Mouse (Mus musculus): ENCODE measurements at regions not wholly inside any gene's neighbourhood (a gene's known extent, or its start where the extent isn't known, plus 50 kb on each side); places are given as distances from the start of the nearest gene placed in this dataset.
A peak's percentile ranks its signal among the peaks of the same experiment; 100 is the strongest.

DNA sequence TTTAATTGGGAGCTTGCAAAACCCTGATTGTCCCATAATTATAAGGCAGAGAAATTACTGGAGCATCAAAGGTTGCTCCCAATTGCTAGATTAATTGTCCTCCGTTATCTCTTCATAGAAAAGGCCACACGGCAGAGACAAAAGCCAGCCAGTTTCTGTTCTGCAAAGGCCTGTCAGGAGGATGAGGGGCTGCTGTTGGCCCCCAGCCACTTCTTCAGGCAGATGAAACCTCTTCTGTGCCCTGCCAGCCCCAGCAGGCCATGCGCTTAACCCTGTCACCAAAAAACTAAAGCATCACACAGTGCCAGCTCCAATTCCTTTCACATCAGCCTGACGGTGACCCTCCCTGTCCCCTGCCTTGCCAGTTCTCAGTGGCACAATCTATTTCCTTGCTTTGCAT lies 192.1 kb upstream of the Zmiz1 start:
- Histone ChIP-seq H3K36me3 (ENCODE audit: control insufficient read depth, insufficient read depth, low read length) (no peaks in the 10 kb centered on the region), H3K4me3 (ENCODE audit: low read depth, low read length) (no peak overlapping the region), H3K27me3 (ENCODE audit: control insufficient read depth, insufficient read depth, low read length) (no peaks in the 10 kb centered on the region), H3K27ac (ENCODE audit: low read depth, low read length) (no peak overlapping the region), H3K9me3 (ENCODE audit: control insufficient read depth, low read length) (no peaks in the 10 kb centered on the region), H3K9ac (ENCODE audit: low read depth, low read length) (no peak overlapping the region), H3K4me2 (replicated peaks; ENCODE audit: low read depth, low read length) (no peak overlapping the region), H3K4me1 (replicated peaks; ENCODE audit: control insufficient read depth, insufficient read depth, low read length) (0 out of 2 replicates have a peak, but pooled peaks cover 3% of the 10 kb centered on the region)
- ATAC-seq (ENCODE audit: low FRiP score) (no peak), DNase-seq (ENCODE audit: low spot score) (no peak)
- 61% methylated on average over 4 of the region's 4 CpGs for WGBS

DNA sequence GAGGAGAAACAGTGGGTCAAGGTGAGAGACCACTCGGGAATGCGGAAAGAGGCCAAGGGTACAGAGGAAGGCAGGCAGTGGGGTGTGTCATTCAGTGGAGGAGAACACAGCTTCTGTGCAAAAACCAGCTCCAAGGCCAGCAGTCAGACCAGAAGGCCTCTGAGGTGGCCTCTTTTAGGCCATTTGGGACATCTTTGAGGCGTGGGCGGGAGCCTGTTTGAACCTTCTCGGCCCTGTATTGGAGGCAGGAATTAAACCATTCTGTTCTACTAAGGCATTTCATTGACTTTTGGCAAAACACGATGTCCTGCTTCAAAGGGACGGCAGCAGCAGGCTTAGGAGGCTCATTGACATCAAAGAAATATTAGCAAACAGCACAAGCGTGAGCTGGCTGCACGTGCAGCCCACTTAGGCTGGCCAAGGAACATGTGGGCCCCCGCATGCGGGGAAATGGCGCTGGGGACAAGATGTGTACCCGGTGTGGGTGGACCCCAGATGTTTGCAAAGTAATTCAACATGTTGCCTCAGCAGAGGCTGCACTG lies 190.8 kb upstream of the Zmiz1 start:
- Histone ChIP-seq H3K4me3 (ENCODE audit: low read depth, low read length) (no peak overlapping the region), H3K27me3 (ENCODE audit: control insufficient read depth, insufficient read depth, low read length) (no peaks in the 10 kb centered on the region), H3K9me3 (ENCODE audit: control insufficient read depth, low read length) (no peaks in the 10 kb centered on the region), H3K27ac (ENCODE audit: low read depth, low read length) (no peak overlapping the region), H3K4me1 (replicated peaks; ENCODE audit: control insufficient read depth, insufficient read depth, low read length) (0 out of 2 replicates have a peak, but pooled peaks cover 3% of the 10 kb centered on the region), H3K36me3 (ENCODE audit: control insufficient read depth, insufficient read depth, low read length) (no peaks in the 10 kb centered on the region), H3K9ac (ENCODE audit: low read depth, low read length) (no peak overlapping the region), H3K4me2 (replicated peaks; ENCODE audit: low read depth, low read length) (no peak overlapping the region)
- no peak for ATAC-seq (ENCODE audit: low FRiP score)
- 79% methylated on average over 13 of the region's 13 CpGs for WGBS
- no peak for DNase-seq (ENCODE audit: low spot score)

DNA sequence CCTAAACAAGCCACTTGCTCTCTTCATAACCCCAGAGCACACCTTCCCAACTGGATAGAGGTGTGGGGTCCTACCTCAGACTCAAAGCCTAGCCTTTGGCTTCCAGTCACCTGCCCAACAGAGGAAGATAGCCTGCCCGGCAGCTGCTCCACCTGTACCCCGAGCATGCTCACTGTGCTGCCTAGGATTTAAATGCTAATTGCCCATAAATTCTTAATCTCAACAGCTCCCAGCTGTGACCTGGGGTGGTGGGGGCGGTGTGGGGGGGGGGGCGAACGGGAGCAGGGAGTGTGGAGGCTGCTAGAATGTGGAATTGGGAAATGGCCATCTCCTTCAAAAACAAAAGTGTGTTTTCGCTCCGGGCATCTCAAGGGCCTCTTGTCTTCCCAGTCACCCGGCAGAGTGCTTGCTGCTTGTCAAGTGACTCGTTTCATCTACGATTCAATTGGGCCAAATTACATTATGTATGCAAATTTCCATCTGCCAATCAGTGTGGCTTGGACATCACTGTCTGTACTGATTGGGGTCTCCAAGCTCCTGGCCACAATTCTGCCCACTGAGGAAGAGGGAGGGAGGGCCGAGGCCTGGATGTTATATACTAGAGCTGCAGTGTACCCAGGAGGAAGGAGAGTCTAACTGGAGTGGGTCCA lies 188.6 kb upstream of the Zmiz1 start:
- no peaks in the 10 kb centered on the region for H3K9me3 ChIP-seq (ENCODE audit: control insufficient read depth, low read length)
- H3K27me3 ChIP-seq (ENCODE audit: control insufficient read depth, insufficient read depth, low read length), result no peaks in the 10 kb centered on the region
- DNase-seq (ENCODE audit: low spot score), result peak; percentile 27
- no peak overlapping the region for H3K4me2 ChIP-seq (replicated peaks; ENCODE audit: low read depth, low read length)
- H3K4me3 ChIP-seq (ENCODE audit: low read depth, low read length), result no peak overlapping the region
- peak; percentile 65; the same call in 1 of the 2 replicates for ATAC-seq (ENCODE audit: low FRiP score)
- H3K36me3 ChIP-seq (ENCODE audit: control insufficient read depth, insufficient read depth, low read length), result no peaks in the 10 kb centered on the region
- no peak overlapping the region for H3K9ac ChIP-seq (ENCODE audit: low read depth, low read length)
- 40% methylated on average over 11 of the region's 11 CpGs for WGBS
- H3K27ac ChIP-seq (ENCODE audit: low read depth, low read length), result no peak overlapping the region
- 0 out of 2 replicates have a peak, but pooled peaks cover 3% of the 10 kb centered on the region for H3K4me1 ChIP-seq (replicated peaks; ENCODE audit: control insufficient read depth, insufficient read depth, low read length)

DNA sequence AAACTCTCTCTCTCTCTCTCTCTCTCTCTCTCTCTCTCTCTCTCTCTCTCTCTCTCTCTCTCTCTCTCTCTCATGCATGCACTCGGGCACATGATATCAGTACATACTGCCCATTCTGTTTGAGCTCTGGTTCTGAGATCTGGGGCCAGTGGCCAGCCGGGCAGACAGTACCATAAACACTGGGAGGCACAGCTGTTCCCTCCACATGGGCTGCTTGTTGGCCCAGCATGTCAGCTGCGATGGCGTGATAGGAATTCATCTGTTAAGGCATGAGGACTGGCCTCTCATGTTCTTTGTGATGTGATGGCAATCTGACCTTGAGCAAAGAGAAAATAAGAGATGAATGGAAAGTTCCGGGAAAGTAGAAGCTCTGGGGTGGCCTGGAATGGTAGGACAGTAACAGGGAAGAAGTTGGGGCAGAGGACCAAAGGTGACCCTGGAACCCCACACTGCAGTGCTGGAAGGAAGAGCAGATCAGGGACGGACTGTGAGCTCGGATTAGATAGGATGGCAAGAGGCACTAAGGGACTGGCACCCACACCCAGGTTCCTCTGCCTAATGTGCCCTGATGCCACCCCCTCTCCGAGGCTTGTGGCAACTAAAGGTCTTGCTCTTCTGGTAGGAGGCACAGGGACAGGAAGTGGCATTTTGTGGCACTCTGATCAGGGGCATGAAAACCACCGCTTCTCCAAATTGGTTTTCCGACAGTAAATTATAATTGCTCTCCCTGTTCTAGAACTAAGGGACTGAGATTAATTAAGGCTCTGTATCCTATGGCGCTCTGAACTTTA lies 186.4 kb upstream of the Zmiz1 start:
- no peak overlapping the region for H3K4me3 ChIP-seq (ENCODE audit: low read depth, low read length)

DNA sequence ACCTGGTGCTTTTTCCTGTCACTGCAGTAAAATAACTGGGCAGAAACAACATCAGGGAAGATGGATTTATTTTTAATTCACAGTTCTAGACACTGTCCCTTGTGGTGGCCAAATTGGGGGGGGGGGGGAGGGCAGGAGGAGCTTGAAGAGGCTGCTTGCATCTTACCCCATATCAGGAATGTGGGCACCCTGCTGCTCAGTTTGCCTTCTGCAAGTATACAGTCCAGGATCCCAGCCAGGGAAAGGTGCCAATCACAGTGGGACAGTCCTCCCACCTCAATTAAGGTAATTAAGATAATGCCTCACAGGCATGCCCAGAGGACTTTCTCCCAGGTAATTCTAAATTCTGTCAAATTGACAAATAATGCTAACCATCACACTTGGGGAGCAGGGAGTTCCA lies 179.2 kb upstream of the Zmiz1 start:
- ATAC-seq (ENCODE audit: low FRiP score), result no peak
- Histone ChIP-seq H3K27ac (ENCODE audit: low read depth, low read length) (no peak overlapping the region), H3K4me2 (replicated peaks; ENCODE audit: low read depth, low read length) (no peak overlapping the region), H3K4me3 (ENCODE audit: low read depth, low read length) (no peak overlapping the region), H3K36me3 (ENCODE audit: control insufficient read depth, insufficient read depth, low read length) (no peaks in the 10 kb centered on the region), H3K27me3 (ENCODE audit: control insufficient read depth, insufficient read depth, low read length) (no peaks in the 10 kb centered on the region), H3K9me3 (ENCODE audit: control insufficient read depth, low read length) (no peaks in the 10 kb centered on the region), H3K4me1 (replicated peaks; ENCODE audit: control insufficient read depth, insufficient read depth, low read length) (no peaks in the 10 kb centered on the region), H3K9ac (ENCODE audit: low read depth, low read length) (no peak overlapping the region)
- no peak for DNase-seq (ENCODE audit: low spot score)

More for the DNA sequence above, 186.4 kb upstream of the Zmiz1 start:
- no peaks in the 10 kb centered on the region for H3K27me3 ChIP-seq (ENCODE audit: control insufficient read depth, insufficient read depth, low read length)
- 0 out of 2 replicates have a peak, but pooled peaks cover 3% of the 10 kb centered on the region for H3K4me1 ChIP-seq (replicated peaks; ENCODE audit: control insufficient read depth, insufficient read depth, low read length)
- H3K4me2 ChIP-seq (replicated peaks; ENCODE audit: low read depth, low read length), result no peak overlapping the region
- no peak for ATAC-seq (ENCODE audit: low FRiP score)
- H3K36me3 ChIP-seq (ENCODE audit: control insufficient read depth, insufficient read depth, low read length), result no peaks in the 10 kb centered on the region
- H3K9ac ChIP-seq (ENCODE audit: low read depth, low read length), result no peak overlapping the region
- DNase-seq (ENCODE audit: low spot score), result no peak
- 82% methylated on average over 11 of the region's 11 CpGs for WGBS
- H3K9me3 ChIP-seq (ENCODE audit: control insufficient read depth, low read length), result no peaks in the 10 kb centered on the region
- no peak overlapping the region for H3K27ac ChIP-seq (ENCODE audit: low read depth, low read length)

DNA sequence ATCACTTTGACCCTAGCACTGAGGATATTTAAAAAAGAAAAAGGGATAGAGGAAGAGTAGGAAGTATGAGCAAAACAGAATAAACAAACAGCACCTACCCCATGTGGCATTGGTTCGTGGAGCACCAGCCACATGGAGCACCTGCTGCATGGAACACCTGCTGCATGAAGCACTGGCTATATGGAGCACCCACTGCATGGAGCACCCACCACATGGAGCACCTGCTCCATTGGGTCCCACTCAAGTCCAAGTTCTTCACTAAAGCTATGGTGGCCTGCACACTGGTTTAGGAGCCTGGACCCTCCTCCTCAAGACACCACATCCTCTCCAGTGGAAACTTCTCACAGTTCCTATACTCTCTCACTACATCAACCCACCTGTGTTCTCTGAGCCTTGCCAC lies 166.4 kb upstream of the Zmiz1 start:
- Histone ChIP-seq H3K27ac (ENCODE audit: low read depth, low read length) (no peak overlapping the region), H3K4me3 (ENCODE audit: low read depth, low read length) (no peak overlapping the region), H3K9me3 (ENCODE audit: control insufficient read depth, low read length) (no peaks in the 10 kb centered on the region), H3K4me2 (replicated peaks; ENCODE audit: low read depth, low read length) (no peak overlapping the region), H3K9ac (ENCODE audit: low read depth, low read length) (no peak overlapping the region), H3K4me1 (replicated peaks; ENCODE audit: control insufficient read depth, insufficient read depth, low read length) (0 out of 2 replicates have a peak, but pooled peaks cover 2% of the 10 kb centered on the region), H3K27me3 (ENCODE audit: control insufficient read depth, insufficient read depth, low read length) (no peaks in the 10 kb centered on the region), H3K36me3 (ENCODE audit: control insufficient read depth, insufficient read depth, low read length) (no peaks in the 10 kb centered on the region)
- no peak for DNase-seq (ENCODE audit: low spot score)
- 68% methylated on average over 1 of the region's 1 CpGs for WGBS
- ATAC-seq (ENCODE audit: low FRiP score), result no peak

DNA sequence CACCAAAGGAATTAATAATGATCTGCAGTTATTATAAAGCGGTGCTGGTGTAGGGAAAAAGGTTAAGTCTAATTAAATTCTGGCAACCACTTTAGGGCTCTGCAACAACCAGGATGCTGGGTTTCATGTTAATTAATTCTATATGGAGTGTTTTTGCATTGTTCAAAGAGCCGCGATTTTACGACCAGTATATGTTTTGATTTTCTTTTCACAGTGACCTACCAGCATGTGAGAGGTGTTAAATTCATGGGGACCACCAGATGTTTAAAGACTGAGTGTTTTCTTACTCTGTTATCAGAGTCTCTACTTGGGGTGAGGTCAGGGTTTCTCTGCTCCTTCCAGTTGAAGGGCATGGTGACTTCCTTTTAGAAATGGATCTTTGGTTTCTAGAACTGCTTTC lies 164.8 kb upstream of the Zmiz1 start:
- WGBS, result 80% methylated on average over 4 of the region's 4 CpGs
- H3K4me1 ChIP-seq (replicated peaks; ENCODE audit: control insufficient read depth, insufficient read depth, low read length), result 0 out of 2 replicates have a peak, but pooled peaks cover 2% of the 10 kb centered on the region
- no peak overlapping the region for H3K4me3 ChIP-seq (ENCODE audit: low read depth, low read length)
- H3K9ac ChIP-seq (ENCODE audit: low read depth, low read length), result no peak overlapping the region
- H3K27ac ChIP-seq (ENCODE audit: low read depth, low read length), result no peak overlapping the region
- ATAC-seq (ENCODE audit: low FRiP score) (no peak), DNase-seq (ENCODE audit: low spot score) (no peak)
- H3K4me2 ChIP-seq (replicated peaks; ENCODE audit: low read depth, low read length), result no peak overlapping the region
- H3K27me3 ChIP-seq (ENCODE audit: control insufficient read depth, insufficient read depth, low read length), result no peaks in the 10 kb centered on the region
- H3K9me3 ChIP-seq (ENCODE audit: control insufficient read depth, low read length), result no peaks in the 10 kb centered on the region
- H3K36me3 ChIP-seq (ENCODE audit: control insufficient read depth, insufficient read depth, low read length), result no peaks in the 10 kb centered on the region

DNA sequence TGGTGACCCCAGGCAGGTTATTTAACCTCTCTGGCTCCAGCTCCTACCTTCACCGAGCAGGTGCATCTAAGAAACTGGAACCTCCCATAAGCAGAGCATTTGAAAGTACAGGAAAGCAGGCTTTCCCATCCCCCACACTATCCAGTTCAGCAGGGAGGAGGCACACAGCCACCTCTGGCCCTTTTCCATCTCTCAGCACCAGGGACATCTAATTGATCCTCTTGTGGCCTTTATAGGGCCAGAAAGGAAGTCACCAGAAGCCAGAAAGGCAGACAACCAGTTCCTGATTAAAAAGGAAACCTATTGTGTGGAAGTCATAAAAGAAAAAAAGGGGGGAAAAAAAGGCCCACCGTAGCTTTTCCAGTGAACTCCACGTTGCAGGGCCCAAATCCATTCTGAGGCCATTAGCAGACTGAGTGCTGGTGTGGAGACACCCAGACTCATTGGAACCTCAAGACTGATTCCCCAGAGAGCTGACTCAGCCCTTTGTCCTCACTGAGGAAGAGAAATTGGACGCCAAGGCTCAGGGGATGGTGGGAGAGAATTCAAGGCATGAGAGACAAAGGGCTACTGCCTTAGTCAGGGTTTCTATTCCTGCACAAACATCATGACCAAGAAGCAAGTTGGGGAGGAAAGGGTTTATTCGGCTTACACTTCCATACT lies 163.2 kb upstream of the Zmiz1 start:
- no peak overlapping the region for H3K4me2 ChIP-seq (replicated peaks; ENCODE audit: low read depth, low read length)
- no peak for ATAC-seq (ENCODE audit: low FRiP score)
- H3K9me3 ChIP-seq (ENCODE audit: control insufficient read depth, low read length), result no peaks in the 10 kb centered on the region
- no peaks in the 10 kb centered on the region for H3K36me3 ChIP-seq (ENCODE audit: control insufficient read depth, insufficient read depth, low read length)
- H3K27me3 ChIP-seq (ENCODE audit: control insufficient read depth, insufficient read depth, low read length), result no peaks in the 10 kb centered on the region
- no peak for DNase-seq (ENCODE audit: low spot score)
- WGBS, result 38% methylated on average over 4 of the region's 5 CpGs
- H3K27ac ChIP-seq (ENCODE audit: low read depth, low read length), result no peak overlapping the region
- no peak overlapping the region for H3K9ac ChIP-seq (ENCODE audit: low read depth, low read length)
- no peak overlapping the region for H3K4me3 ChIP-seq (ENCODE audit: low read depth, low read length)
- 0 out of 2 replicates have a peak, but pooled peaks cover 2% of the 10 kb centered on the region for H3K4me1 ChIP-seq (replicated peaks; ENCODE audit: control insufficient read depth, insufficient read depth, low read length)
